Mouse (Mus musculus): ENCODE measurements around the gene Ctsk.

DNA sequence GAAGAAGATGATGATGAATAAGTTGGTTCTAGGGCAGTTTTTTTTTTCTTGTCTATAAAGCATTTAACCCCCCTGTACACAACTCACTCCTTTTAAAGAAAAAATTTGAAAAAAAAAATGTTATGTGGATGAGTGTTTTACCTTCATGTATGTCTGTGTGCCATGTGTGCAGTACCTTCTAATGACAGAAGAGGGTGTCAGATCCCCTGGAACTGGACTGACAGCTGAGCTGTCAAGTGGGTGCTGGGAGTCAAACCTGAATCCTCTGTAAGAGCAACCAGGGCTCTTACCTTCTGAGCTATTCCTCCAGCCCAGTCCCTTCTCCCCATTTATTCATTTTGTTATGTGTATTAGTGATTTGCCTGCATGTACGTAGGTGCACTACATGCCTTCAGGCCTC lies 32.0 kb downstream of the Ctsk start:
- TF ChIP-seq CTCF (IDR thresholded peaks at IDR 0.05; ENCODE audit: low read depth, low read length) = no peak
- no peak for TF ChIP-seq POLR2A (IDR thresholded peaks at IDR 0.05; ENCODE audit: extremely low read depth, insufficient read depth, low read length)

Measured in liver, adult 2 months (tissue).